Mouse (Mus musculus) thymus, postnatal 36 days (tissue): ENCODE data around the gene Ormdl1.
"Not testable (repeated sequence)": the region's sequence is repeated elsewhere in the genome, so short reads cannot be mapped to it uniquely, and the experiment has no call there.

Source experiments
- DNase-seq, 2 experiments: peaks; one replicate each; pipeline ENCODE4 v3.0.0; 2022; ENCODE audit warnings: mixed read lengths in 2 of 2

Gene Ormdl1

DNA sequence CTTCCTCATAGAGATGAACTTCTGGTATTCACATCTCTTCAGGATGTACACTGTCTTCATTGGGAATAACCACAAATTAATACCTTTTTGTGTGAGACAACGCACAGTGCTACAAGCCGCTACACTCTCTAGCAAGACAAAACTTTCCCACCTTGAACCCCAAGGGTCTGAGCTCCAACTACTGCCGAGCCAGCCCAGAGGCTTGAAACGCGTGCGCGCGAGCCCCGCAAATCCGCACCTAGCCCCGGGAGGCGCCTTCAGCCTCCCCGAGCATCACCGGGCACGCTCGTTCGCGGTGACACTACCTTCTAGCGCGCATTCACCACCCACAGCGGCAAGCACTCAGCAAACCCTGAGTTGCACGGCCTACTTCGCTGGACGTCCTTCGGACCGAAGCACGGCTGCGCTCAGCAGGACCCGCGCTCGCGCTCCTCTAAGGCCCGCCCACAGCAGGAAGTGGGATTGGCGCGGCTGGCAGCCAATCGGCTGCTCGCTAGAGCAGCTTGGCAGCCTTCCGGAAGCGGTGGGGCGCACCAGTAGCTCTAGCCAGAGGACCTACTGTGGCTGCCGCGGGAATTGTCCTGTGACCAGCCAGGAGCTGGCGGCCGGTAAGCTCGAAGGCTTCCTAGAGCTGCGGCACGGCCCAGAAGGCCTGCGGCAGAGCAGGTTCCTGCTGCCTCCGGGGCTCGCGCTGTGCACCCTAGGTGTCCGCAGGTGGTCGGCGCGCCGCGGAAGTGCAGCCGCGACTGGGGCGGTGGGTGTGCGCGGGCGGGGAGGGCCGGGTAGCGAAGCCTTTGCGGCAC is at the start of gene Ormdl1, which contains the start of the genes Pms1 and Gm28778:
Gene Ormdl1 (plus strand): TSS at position 515 of the 803 bp plus-strand sequence.
Gene Pms1 (minus strand): TSS at position 438 of the 803 bp plus-strand sequence.
Gene Gm28778 (plus strand): TSS at position 531 of the 803 bp plus-strand sequence.
- peak; percentile 91 for DNase-seq

DNA sequence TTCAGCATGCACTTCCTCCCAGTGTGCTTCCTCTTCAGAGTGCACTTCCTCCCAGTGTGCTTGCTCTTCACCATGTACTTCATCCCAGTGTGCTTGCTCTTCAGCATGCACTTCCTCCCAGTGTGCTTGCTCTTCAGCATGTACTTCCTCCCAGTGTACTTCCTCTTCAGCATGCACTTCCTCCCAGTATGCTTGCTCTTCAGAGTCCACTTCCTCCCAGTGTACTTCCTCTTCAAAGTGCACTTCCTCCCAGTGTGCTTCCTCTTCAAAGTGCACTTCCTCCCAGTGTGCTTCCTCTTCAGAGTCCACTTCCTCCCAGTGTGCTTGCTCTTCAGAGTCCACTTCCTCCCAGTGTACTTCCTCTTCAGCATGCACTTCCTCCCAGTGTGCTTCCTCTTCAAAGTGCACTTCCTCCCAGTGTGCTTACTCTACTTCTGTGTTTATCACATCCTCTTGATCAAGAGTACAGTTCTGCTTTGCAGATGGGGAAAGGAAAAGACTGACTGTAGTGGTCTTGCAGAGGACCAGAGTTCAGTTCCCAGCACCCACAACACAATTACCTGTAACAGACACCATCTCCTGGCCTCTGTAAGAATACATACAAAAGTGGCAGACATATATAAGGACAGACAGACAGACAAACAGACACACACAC is 31.8 kb upstream of the Ormdl1 start:
- not testable (repeated sequence) for DNase-seq

GRCm38 (mm10) chr1:53269901-53270300 is 27.0 kb upstream of the Ormdl1 start:
- DNase-seq, result no peak

- DNase-seq, result peak in 1 of 2 experiments; percentile 7
Observed at GRCm38 (mm10) chr1:53272646-53273045, 24.2 kb upstream of the Ormdl1 start.

GRCm38 (mm10) chr1:53291197-53291596 is 5.7 kb upstream of the Ormdl1 start:
- no peak for DNase-seq

GRCm38 (mm10) chr1:53300506-53300905 is 3.6 kb downstream of the Ormdl1 start:
- no peak for DNase-seq

DNA sequence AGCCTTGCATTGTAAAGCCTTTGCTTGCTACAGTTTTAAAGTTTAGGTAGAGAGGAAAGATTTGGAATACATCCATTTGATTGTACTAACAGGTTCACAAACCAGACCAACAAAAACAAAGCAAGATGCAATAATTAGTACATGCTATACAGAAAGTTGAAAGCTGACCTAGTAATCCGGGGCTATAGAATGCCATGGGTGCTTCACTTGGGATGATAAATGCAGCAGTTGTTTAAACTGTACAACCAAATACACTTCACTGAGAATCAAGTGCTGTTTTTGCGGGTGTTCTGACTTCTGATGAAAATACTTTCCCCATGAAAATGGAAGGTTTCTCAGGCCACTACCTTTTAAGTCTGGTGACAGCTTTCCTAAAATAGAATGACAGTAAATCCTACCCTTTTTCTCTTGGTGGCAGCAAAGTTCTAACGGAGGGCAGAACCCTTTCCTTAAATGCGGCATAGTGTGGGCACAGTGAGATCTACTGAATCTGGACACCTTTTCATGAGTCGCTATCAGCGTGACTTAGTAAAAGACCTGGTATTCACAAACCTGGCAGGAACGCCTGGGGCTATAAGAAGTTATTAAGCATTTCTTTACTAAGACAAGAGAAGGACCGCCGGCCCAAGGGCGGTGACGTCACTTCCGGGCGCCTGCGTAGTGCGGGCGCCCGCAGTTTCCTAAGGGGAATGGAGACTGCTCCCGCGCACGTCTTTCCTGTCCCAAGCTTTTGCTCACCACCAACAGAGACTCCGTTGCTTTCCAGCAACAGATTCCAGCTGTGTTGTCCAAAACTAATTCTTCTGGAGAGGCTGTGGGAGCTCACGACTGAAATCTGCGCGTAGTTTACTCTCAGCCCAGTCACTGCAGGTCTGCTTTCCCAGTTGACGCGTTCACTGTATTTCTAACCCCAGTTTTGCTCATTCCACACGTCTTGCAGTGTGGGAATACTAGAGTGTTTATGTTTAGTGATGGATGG is 16.4 kb downstream of the Ormdl1 start, which contains the start of gene Osgepl1:
Gene Osgepl1 (plus strand): TSS at position 636 of the 979 bp plus-strand sequence.
- DNase-seq, result peak; percentile 78 to 81

DNA sequence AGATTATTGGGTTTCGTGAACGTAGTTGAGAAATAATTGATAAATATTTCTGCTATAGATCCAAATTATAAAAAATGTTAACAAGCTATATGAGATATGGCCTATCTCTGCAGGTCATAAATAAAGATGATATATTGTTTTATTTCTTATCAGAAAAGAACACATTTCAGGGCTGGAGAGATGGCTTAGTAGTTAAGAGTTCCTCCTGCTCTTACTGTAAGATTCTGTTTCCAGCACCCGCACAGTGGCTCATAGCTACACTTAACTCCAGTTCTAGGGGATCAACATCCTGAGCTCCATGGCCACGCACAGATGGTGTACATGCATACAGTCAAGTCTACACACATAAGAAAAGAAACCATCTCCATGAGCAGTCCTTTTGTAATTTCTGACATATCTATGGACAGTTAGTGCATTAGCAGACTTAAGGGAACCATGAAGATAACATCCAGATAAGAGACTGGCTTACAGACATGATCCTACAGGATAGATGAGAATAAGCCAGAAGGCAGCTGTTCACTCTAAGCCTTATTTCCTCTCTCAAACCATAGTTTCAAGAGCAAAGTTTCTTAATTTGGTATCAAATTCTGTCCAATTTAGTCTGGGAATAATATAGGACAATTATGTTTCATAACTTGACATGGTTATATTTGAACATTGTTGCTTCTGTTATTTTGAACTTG is 24.9 kb downstream of the Ormdl1 start:
- DNase-seq, result no peak

DNA sequence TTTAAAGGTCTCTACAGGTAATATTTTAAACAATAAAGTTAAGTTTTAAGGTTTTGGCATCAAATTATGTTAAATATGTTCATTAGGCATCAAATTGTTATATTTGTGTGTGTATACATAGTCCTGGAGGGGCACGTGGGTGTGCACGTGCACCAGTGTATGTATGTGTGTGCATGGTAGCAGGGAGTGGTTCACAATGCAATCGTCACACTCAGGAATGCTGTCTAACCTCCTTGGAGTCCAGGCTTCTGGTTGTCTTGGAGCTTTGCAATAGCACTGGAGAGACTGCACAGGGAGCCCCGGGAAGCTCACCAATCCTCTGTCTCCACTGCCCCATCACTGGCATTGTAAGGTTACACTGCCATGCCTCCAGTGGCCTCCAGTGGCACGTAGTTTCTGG is 26.4 kb downstream of the Ormdl1 start:
- DNase-seq, result no peak

- DNase-seq, result no peak
Observed at GRCm38 (mm10) chr1:53324277-53324676, 27.4 kb downstream of the Ormdl1 start.

GRCm38 (mm10) chr1:53324827-53325494 is 28.1 kb downstream of the Ormdl1 start:
- DNase-seq, result no peak

DNA sequence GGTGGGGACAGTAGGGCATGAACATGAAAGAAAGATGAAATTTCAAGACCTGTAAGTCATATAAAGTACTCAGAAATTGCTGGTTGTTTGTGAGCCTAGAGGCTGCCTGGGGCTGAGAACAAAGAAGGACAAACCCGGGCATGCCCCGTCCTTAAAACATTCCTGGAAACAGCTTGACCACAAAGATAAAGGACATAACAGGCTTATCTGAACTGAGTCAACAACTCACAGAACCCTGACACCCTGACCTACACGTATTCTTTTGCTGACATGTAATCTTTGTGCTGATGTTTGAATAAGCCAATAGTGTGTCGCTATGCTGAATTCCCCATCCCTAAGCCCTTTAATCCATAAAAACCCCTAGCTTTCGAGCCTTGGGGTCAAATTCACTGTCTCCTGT is 36.6 kb downstream of the Ormdl1 start:
- DNase-seq, result not testable (repeated sequence)

GRCm38 (mm10) chr1:53335465-53335864 is 38.6 kb downstream of the Ormdl1 start:
- no peak for DNase-seq

GRCm38 (mm10) chr1:53337403-53337802 is 40.5 kb downstream of the Ormdl1 start:
- not testable (repeated sequence) for DNase-seq

DNA sequence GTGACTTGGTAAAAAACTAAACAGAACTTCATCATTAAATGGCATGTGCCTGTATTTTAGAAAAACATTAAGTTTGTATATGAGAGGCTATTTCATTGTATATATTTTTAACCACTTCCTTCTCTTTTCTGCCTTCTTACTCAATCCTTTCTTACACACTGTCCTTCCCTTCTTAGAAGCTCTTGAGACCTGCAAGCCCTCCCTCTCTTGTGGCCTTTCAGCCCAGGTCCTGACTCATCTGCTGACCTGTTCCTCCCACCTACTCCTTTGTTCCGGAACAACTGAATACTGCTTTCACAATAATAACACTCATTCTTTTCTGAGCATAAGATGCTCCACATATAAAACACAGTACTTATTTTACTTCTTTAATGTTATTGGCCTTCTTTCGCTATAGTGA is 44.2 kb downstream of the Ormdl1 start:
- no peak for DNase-seq

DNA sequence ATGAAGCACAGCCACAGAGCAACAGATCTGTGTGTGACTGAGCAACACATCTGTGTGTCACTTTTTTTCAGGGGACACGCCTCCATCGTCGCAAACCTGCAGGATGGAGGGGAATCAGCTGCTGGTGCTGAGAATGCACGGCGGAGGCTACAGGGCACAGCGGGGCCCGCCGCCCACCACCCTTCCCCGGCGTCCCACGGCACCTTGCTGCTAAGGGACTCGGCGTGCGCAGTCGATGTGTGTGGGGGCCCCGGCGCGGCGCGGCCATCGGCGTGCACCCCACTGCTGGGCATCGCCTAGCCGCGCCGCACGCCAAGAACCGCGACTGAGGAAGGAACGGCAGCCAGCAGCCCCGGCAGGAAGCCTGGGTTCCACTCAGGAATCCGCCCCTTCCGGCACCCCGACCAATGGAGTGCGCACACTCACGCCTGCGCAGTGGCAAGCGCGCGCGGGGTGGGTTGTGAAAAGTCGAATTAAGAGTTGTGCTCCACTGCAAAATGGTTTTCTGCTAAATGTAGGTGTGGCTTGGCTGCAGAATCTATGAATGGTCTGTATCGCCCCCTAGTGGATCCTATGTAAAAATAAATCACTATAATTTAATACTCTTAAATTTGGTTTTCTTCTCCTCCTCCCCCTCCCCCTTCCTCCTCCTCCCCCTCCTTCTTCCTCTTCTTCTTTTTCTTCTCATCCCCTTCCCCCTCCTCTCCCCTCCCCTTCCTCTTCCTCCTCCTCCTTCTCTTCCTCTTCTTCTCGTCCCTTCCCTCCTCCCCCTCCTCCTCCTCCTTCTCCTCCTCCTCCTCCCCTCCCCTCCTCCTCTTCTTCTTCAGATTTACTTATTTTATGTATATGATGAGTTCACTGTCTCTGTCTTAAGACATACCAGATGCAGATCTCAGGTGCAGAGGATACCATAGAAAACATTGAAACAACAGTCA is 55.7 kb downstream of the Ormdl1 start, which contains the start of the genes Asdurf, Gm28551 and Asnsd1:
Gene Asdurf (minus strand): TSS at position 293 of the 935 bp plus-strand sequence.
Gene Gm28551 (minus strand): TSS at position 341 of the 935 bp plus-strand sequence.
Gene Asnsd1 (minus strand): TSS at position 426 of the 935 bp plus-strand sequence.
- peak; percentile 98 to 99 for DNase-seq

GRCm38 (mm10) chr1:53358988-53359387 is 62.1 kb downstream of the Ormdl1 start:
- no peak for DNase-seq
